Mouse (Mus musculus): ENCODE measurements around the gene Foxd4. TPM values are rescaled to one million over a fixed set of nuclear protein-coding genes. Genes with fewer than 3 reads are reported as not detected.

Foxd4 gene
- polyA plus RNA-seq, 1 experiment from 2014 or later: not detected

- Histone ChIP-seq H3K4me1 (replicated peaks; ENCODE audit: control insufficient read depth, insufficient read depth, low read length) (peaks cover 10% of the 10 kb centered on the region), H3K4me3 (ENCODE audit: low read depth, low read length) (no peak overlapping the region), H3K36me3 (ENCODE audit: control insufficient read depth, insufficient read depth, low read length) (no peaks in the 10 kb centered on the region), H3K9ac (ENCODE audit: low read length) (no peak overlapping the region), H3K9me3 (ENCODE audit: control insufficient read depth, low read length) (no peaks in the 10 kb centered on the region), H3K27ac (ENCODE audit: low read depth) (no peak overlapping the region), H3K4me2 (ENCODE audit: low read length) (no peak overlapping the region), H3K27me3 (replicated peaks; ENCODE audit: control insufficient read depth, insufficient read depth, low read length) (peaks cover 77% of the 10 kb centered on the region)
- ATAC-seq (replicated peaks; ENCODE audit: low FRiP score, low TSS enrichment, low read depth) (no peak), DNase-seq (ENCODE audit: low spot score) (peak; percentile 49)
- WGBS: 3% methylated on average over 2 of the region's 2 CpGs
Observed at GRCm38 (mm10) chr19:24902256-24902655, 1.3 kb upstream of the Foxd4 start.

- Histone ChIP-seq H3K27me3 (replicated peaks; ENCODE audit: control insufficient read depth, insufficient read depth, low read length) (peaks cover 83% of the 10 kb centered on the region), H3K9me3 (ENCODE audit: control insufficient read depth, low read length) (no peaks in the 10 kb centered on the region)
- ATAC-seq (replicated peaks; ENCODE audit: low FRiP score, low TSS enrichment, low read depth): no peak
Observed at GRCm38 (mm10) chr19:24901666-24902065, 669 bp upstream of the Foxd4 start.

GRCm38 (mm10) chr19:24899578-24900544, 1.1 kb downstream of the Foxd4 start:
- WGBS: under 1% methylated on average over 84 of the region's 84 CpGs
- Histone ChIP-seq H3K36me3 (ENCODE audit: control insufficient read depth, insufficient read depth, low read length) (no peaks in the 10 kb centered on the region), H3K9ac (ENCODE audit: low read length) (no peak overlapping the region), H3K9me3 (ENCODE audit: control insufficient read depth, low read length) (no peaks in the 10 kb centered on the region), H3K4me3 (ENCODE audit: low read depth, low read length) (peak overlapping the region; percentile 31), H3K4me2 (ENCODE audit: low read length) (peak overlapping the region; percentile 53), H3K27ac (ENCODE audit: low read depth) (no peak overlapping the region), H3K4me1 (replicated peaks; ENCODE audit: control insufficient read depth, insufficient read depth, low read length) (peaks cover 12% of the 10 kb centered on the region), H3K27me3 (replicated peaks; ENCODE audit: control insufficient read depth, insufficient read depth, low read length) (peaks cover 97% of the 10 kb centered on the region)
- DNase-seq (ENCODE audit: low spot score): peak; percentile 84
- no peak for ATAC-seq (replicated peaks; ENCODE audit: low FRiP score, low TSS enrichment, low read depth)

More at GRCm38 (mm10) chr19:24901666-24902065, 669 bp upstream of the Foxd4 start:
- H3K36me3 ChIP-seq (ENCODE audit: control insufficient read depth, insufficient read depth, low read length): no peaks in the 10 kb centered on the region
- WGBS: 6% methylated on average over 3 of the region's 3 CpGs
- H3K4me2 ChIP-seq (ENCODE audit: low read length): no peak overlapping the region
- no peak overlapping the region for H3K4me3 ChIP-seq (ENCODE audit: low read depth, low read length)
- H3K9ac ChIP-seq (ENCODE audit: low read length): no peak overlapping the region
- no peak overlapping the region for H3K27ac ChIP-seq (ENCODE audit: low read depth)
- H3K4me1 ChIP-seq (replicated peaks; ENCODE audit: control insufficient read depth, insufficient read depth, low read length): peaks cover 12% of the 10 kb centered on the region
- DNase-seq (ENCODE audit: low spot score): peak; percentile 51

GRCm38 (mm10) chr19:24898737-24899577, 2.0 kb downstream of the Foxd4 start:
- 4% methylated on average over 34 of the region's 34 CpGs for WGBS
- H3K4me2 ChIP-seq (ENCODE audit: low read length): no peak overlapping the region; the same call in 1 of the 2 replicates
- DNase-seq (ENCODE audit: low spot score): peak; percentile 78

GRCm38 (mm10) chr19:24897896-24898736, 2.9 kb downstream of the Foxd4 start:
- peaks cover 12% of the 10 kb centered on the region for H3K4me1 ChIP-seq (replicated peaks; ENCODE audit: control insufficient read depth, insufficient read depth, low read length)
- H3K27me3 ChIP-seq (replicated peaks; ENCODE audit: control insufficient read depth, insufficient read depth, low read length): peaks cover 81% of the 10 kb centered on the region
- no peak overlapping the region for H3K27ac ChIP-seq (ENCODE audit: low read depth)
- ATAC-seq (replicated peaks; ENCODE audit: low FRiP score, low TSS enrichment, low read depth): no peak
- H3K4me2 ChIP-seq (ENCODE audit: low read length): no peak overlapping the region
- WGBS: 2% methylated on average over 20 of the region's 20 CpGs
- no peak overlapping the region for H3K9ac ChIP-seq (ENCODE audit: low read length)
- peak; percentile 75 for DNase-seq (ENCODE audit: low spot score)
- no peaks in the 10 kb centered on the region for H3K9me3 ChIP-seq (ENCODE audit: control insufficient read depth, low read length)
- no peaks in the 10 kb centered on the region for H3K36me3 ChIP-seq (ENCODE audit: control insufficient read depth, insufficient read depth, low read length)
- no peak overlapping the region; the same call in 1 of the 2 replicates for H3K4me3 ChIP-seq (ENCODE audit: low read depth, low read length)

More at GRCm38 (mm10) chr19:24898737-24899577, 2.0 kb downstream of the Foxd4 start:
- Histone ChIP-seq H3K9ac (ENCODE audit: low read length) (no peak overlapping the region), H3K36me3 (ENCODE audit: control insufficient read depth, insufficient read depth, low read length) (no peaks in the 10 kb centered on the region), H3K4me3 (ENCODE audit: low read depth, low read length) (peak overlapping the region; percentile 31; the same call in 1 of the 2 replicates), H3K27me3 (replicated peaks; ENCODE audit: control insufficient read depth, insufficient read depth, low read length) (peaks cover 90% of the 10 kb centered on the region), H3K4me1 (replicated peaks; ENCODE audit: control insufficient read depth, insufficient read depth, low read length) (peaks cover 12% of the 10 kb centered on the region), H3K9me3 (ENCODE audit: control insufficient read depth, low read length) (no peaks in the 10 kb centered on the region), H3K27ac (ENCODE audit: low read depth) (no peak overlapping the region)
- no peak for ATAC-seq (replicated peaks; ENCODE audit: low FRiP score, low TSS enrichment, low read depth)

GRCm38 (mm10) chr19:24897006-24897895, 3.7 kb downstream of the Foxd4 start:
- Histone ChIP-seq H3K4me3 (ENCODE audit: low read depth, low read length) (peak overlapping the region; percentile 11; the same call in 1 of the 2 replicates), H3K9ac (ENCODE audit: low read length) (no peak overlapping the region), H3K27me3 (replicated peaks; ENCODE audit: control insufficient read depth, insufficient read depth, low read length) (peaks cover 73% of the 10 kb centered on the region), H3K4me2 (ENCODE audit: low read length) (peak overlapping the region; percentile 37; the same call in 1 of the 2 replicates), H3K36me3 (ENCODE audit: control insufficient read depth, insufficient read depth, low read length) (no peaks in the 10 kb centered on the region), H3K9me3 (ENCODE audit: control insufficient read depth, low read length) (no peaks in the 10 kb centered on the region), H3K27ac (ENCODE audit: low read depth) (no peak overlapping the region), H3K4me1 (replicated peaks; ENCODE audit: control insufficient read depth, insufficient read depth, low read length) (peaks cover 12% of the 10 kb centered on the region)
- peak; percentile 71 for DNase-seq (ENCODE audit: low spot score)
- WGBS: 1% methylated on average over 57 of the region's 57 CpGs
- ATAC-seq (replicated peaks; ENCODE audit: low FRiP score, low TSS enrichment, low read depth): no peak

- Histone ChIP-seq H3K36me3 (ENCODE audit: control insufficient read depth, insufficient read depth, low read length) (no peaks in the 10 kb centered on the region), H3K4me3 (ENCODE audit: low read depth, low read length) (no peak overlapping the region), H3K27ac (ENCODE audit: low read depth) (no peak overlapping the region), H3K4me1 (replicated peaks; ENCODE audit: control insufficient read depth, insufficient read depth, low read length) (peaks cover 12% of the 10 kb centered on the region), H3K9me3 (ENCODE audit: control insufficient read depth, low read length) (no peaks in the 10 kb centered on the region), H3K9ac (ENCODE audit: low read length) (no peak overlapping the region), H3K4me2 (ENCODE audit: low read length) (no peak overlapping the region), H3K27me3 (replicated peaks; ENCODE audit: control insufficient read depth, insufficient read depth, low read length) (peaks cover 65% of the 10 kb centered on the region)
- WGBS: 17% methylated on average over 4 of the region's 4 CpGs
- no peak for DNase-seq (ENCODE audit: low spot score)
- ATAC-seq (replicated peaks; ENCODE audit: low FRiP score, low TSS enrichment, low read depth): no peak
Observed at GRCm38 (mm10) chr19:24896536-24896935, 4.5 kb downstream of the Foxd4 start.
